Mouse (Mus musculus) cerebellum, adult 2 months (tissue): ENCODE results near the gene Sgcd.

Source experiments
- CTCF ChIP-seq: fragments of 200-500 bp; IDR thresholded peaks from 2 replicates; pipeline ENCODE4 v1.5.1; 2011; ENCODE audit warnings: low read depth, mild to moderate bottlenecking, control low read depth, low read length, moderate library complexity, borderline replicate concordance; ENCODE audit not compliant: insufficient read depth
- POLR2A ChIP-seq: fragments of 200-500 bp; IDR thresholded peaks from 2 replicates; pipeline ENCODE4 v1.6.1; 2011; ENCODE audit warnings: low read length, control low read depth, borderline replicate concordance; ENCODE audit not compliant: insufficient read depth

- TF ChIP-seq CTCF: no peak
- no peak for TF ChIP-seq POLR2A
Measured at GRCm38 (mm10) chr11:47777916-47778226, 210.9 kb downstream of the Sgcd start.
